Mouse (Mus musculus) ES-E14 (cell line): Measurements from ENCODE around the gene Mtr. TPM values are rescaled to one million over a fixed set of nuclear protein-coding genes. Genes with fewer than 3 reads are reported as not detected.

Experiments used
- DNase-seq: peaks from one replicate; pipeline ENCODE4 v3.0.0-alpha.2; 2013; ENCODE audit warnings: low read depth, low spot score
- H3K27ac ChIP-seq: 2 replicates; pipeline ENCODE4 v1.5.1; 2012; ENCODE audit warnings: low read depth, mild to moderate bottlenecking, low read length, moderate library complexity, mixed read lengths; ENCODE audit not compliant: poor library complexity, insufficient read depth, severe bottlenecking
- H3K36me3 ChIP-seq: 2 replicates; pipeline ENCODE4 v1.6.1; 2012; ENCODE audit warnings: mild to moderate bottlenecking, low read length, moderate library complexity, mixed read lengths; ENCODE audit not compliant: control insufficient read depth, poor library complexity, insufficient read depth, severe bottlenecking
- H3K4me1 ChIP-seq, 2 experiments: fragments of 150-350 bp in 1 of 2; sonication (generic) in 1 of 2; 2 replicates each; pipeline ENCODE4 v1.6.1; 2012; ENCODE audit warnings: low read length in 2 of 2, mild to moderate bottlenecking in 1 of 2, mixed read lengths in 1 of 2; ENCODE audit not compliant: control insufficient read depth in 2 of 2, insufficient read depth in 2 of 2, poor library complexity in 1 of 2
- H3K4me3 ChIP-seq, 2 experiments: fragments of 150-350 bp in 1 of 2; sonication (generic) in 1 of 2; 2 replicates each; pipeline ENCODE4 v1.5.1; 2012; ENCODE audit warnings: low read length in 2 of 2, low read depth in 1 of 2, mild to moderate bottlenecking in 1 of 2, mixed read lengths in 1 of 2; ENCODE audit not compliant: insufficient read depth in 1 of 2, poor library complexity in 1 of 2, severe bottlenecking in 1 of 2
- H3K9ac ChIP-seq: 2 replicates; pipeline ENCODE4 v1.6.1; 2012; ENCODE audit warnings: low read depth, mild to moderate bottlenecking, low read length, mixed read lengths; ENCODE audit not compliant: poor library complexity, insufficient read depth, severe bottlenecking
- H3K9me3 ChIP-seq: fragments of 150-350 bp; sonication (generic); 2 replicates; pipeline ENCODE4 v1.6.1; 2012; ENCODE audit warnings: low read depth, mild to moderate bottlenecking, low read length; ENCODE audit not compliant: control insufficient read depth, insufficient read depth
- CHD2 ChIP-seq: IDR thresholded peaks from 2 replicates; pipeline ENCODE4 v1.6.1; 2014; ENCODE audit warnings: mild to moderate bottlenecking, low read depth, low read length, inconsistent platforms
- HCFC1 ChIP-seq: IDR thresholded peaks from 2 replicates; pipeline ENCODE4 v1.6.1; 2012; ENCODE audit warnings: low read length, inconsistent platforms, borderline replicate concordance; ENCODE audit not compliant: insufficient read depth
- MAFK ChIP-seq: IDR thresholded peaks from 2 replicates; pipeline ENCODE4 v1.6.1; 2014; ENCODE audit warnings: mild to moderate bottlenecking, low read depth, low read length, inconsistent platforms; ENCODE audit not compliant: insufficient read depth
- ZC3H11A ChIP-seq: IDR thresholded peaks from 2 replicates; pipeline ENCODE4 v1.6.1; 2012; ENCODE audit warnings: low read depth, mild to moderate bottlenecking, inconsistent platforms, low read length, borderline replicate concordance
- ZNF384 ChIP-seq: IDR thresholded peaks from 2 replicates; pipeline ENCODE4 v1.6.1; 2012; ENCODE audit warnings: low read depth, low read length, inconsistent platforms
- in situ Hi-C, 2 experiments: fragments of 600-800 bp; cut with MboI; formaldehyde crosslinking; loops; one replicate each; pipeline ENCODE4 v1.15.1; 2025; ENCODE audit warnings: low sequenced_read_pairs in 2 of 2, inconsistent platforms in 1 of 2; ENCODE audit not compliant: unreplicated experiment in 2 of 2
- total RNA-seq: library from RNA; depleted of rRNA; stranded (reverse); fragments of 300-350 nt; gene quantifications from 2 replicates; pipeline ENCODE4 v1.2.3, GENCODE M21; 2012

The Mtr gene
- total RNA-seq, 1 experiment = 25.4 TPM

DNA sequence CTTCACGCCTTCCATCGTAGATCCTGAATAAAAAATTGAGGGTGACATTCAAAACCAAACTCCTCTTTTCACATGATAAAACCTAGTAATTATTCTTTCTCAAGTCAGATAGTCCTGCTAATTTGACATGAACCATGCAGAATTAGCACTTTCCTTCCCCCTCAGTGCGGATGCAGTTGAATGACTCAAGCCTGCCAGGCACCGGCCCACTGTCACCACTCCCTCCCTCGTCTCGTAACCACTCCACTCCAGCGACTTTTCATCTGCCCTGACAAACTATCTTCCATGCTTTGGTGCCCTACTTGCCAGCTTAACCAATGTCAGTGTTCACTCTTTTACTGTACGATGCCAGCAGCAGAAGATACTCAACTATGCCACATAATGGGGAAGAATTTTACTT, 78.4 kb downstream of the Mtr start:
- in situ Hi-C loops = no loop called here
- TF ChIP-seq HCFC1 (no peak), CHD2 (no peak), ZC3H11A (no peak), MAFK (no peak), ZNF384 (no peak)
- H3K4me3 ChIP-seq = no peak overlapping the region
- 0 out of 2 replicates have a peak, but pooled peaks cover 2% of the 10 kb centered on the region for H3K36me3 ChIP-seq
- H3K9me3 ChIP-seq = no peaks in the 10 kb centered on the region
- H3K9ac ChIP-seq = no peak overlapping the region
- H3K27ac ChIP-seq = no peak overlapping the region
- DNase-seq = no peak
- peaks cover 10 to 11% of the 10 kb centered on the region in 2 experiments for H3K4me1 ChIP-seq

DNA sequence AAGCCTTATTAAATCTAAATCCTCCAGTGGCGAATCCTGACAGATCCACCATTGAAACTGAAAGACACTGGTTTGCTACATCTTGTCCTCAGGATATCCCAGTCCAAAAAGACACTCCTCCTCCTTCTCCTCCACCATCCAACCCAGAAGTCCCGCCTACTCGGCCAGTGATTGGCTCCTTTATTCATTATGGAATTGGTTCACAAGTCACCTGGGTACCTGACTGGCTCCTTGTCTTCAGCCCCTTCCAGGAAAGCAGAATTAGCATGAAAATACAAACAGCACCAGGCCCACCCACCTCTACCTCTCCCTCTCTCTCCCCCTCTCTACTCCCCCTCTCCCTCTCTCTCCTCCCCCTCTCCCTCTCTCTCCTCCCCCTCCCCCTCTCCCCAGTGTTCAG, 81.2 kb downstream of the Mtr start:
- no peak for TF ChIP-seq ZNF384
- no peak for TF ChIP-seq MAFK
- TF ChIP-seq CHD2 = no peak
- TF ChIP-seq ZC3H11A = no peak
- no peak for TF ChIP-seq HCFC1
- no peaks in the 10 kb centered on the region for H3K9me3 ChIP-seq
- peak; percentile 94 for DNase-seq
- peaks cover 12 to 16% of the 10 kb centered on the region in 2 experiments for H3K4me1 ChIP-seq
- peak overlapping the region; percentile 55; the same call in 1 of the 2 replicates for H3K9ac ChIP-seq
- H3K4me3 ChIP-seq = peak overlapping the region; percentile 49 to 74
- H3K27ac ChIP-seq = peak overlapping the region; percentile 93; the same call in 1 of the 2 replicates
- no peaks in the 10 kb centered on the region for H3K36me3 ChIP-seq
- in situ Hi-C loops = no loop called here

DNA sequence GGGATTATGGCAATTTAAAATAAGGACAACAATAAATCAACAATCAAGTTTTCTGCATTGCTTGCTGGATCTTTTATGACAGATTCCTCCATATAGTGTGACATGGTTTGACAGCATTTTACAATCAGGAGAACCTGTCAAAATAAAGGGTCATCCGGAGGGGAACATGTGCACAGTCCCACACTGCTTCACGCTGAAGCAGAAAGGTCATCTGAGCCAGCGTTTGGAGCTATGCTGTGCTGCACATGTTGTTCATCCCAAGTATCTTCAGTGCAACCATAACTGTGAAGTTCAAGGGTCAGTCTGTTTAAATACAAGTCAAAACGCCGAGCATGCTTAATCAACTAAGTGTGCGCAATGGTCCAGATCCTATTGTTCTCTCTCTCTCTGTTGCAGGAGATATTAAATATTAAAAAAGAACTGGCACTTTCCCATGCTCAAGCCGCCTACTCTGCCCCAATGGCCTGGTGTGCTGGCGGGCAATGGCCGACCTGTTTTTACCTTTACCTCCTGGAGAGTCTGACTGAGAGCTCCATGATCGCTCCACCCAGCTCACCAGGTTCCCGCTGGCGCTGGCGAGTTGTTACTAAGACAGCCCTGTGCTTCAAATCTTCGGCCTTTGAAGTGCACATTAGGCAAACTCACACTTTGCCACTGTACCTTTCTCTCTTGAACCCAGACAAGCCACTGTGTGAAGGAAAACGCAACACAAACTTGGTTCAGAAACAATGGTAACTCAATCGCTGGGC, 81.8 kb downstream of the Mtr start:
- Histone ChIP-seq H3K4me1 (peaks cover 12 to 16% of the 10 kb centered on the region in 2 experiments), H3K9me3 (no peaks in the 10 kb centered on the region), H3K9ac (peak overlapping the region; percentile 55; the same call in 1 of the 2 replicates), H3K4me3 (peak overlapping the region; percentile 49 to 74), H3K36me3 (no peaks in the 10 kb centered on the region), H3K27ac (peak overlapping the region; percentile 93)
- DNase-seq = peak; percentile 73
- in situ Hi-C loops = no loop called here
- TF ChIP-seq MAFK = no peak
- TF ChIP-seq HCFC1 = no peak
- no peak for TF ChIP-seq CHD2
- TF ChIP-seq ZC3H11A = no peak
- TF ChIP-seq ZNF384 = no peak

DNA sequence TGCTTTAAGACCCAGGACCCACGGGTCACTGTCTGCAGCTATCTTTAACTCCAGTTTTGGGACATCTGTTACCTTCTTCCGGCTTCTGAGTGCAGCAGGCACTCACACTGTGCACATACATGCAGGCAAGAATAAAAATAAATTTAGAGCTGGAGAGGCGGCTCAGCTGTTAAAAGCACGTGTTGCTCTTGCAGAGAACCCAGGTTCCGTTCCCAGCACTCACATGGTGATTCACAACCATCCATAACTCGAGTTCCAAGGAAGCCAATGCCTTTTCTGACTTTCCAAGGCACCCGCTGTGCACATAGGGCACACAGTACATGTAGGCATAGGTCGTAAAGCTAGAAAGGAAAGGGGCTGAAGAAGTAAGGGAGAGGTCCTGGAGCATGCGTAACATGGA, 90.6 kb downstream of the Mtr start:
- TF ChIP-seq ZNF384 = no peak
- TF ChIP-seq CHD2 = no peak
- no peak for TF ChIP-seq MAFK
- no peak for TF ChIP-seq HCFC1
- no peak for TF ChIP-seq ZC3H11A

More for the DNA sequence above, 90.6 kb downstream of the Mtr start:
- H3K4me1 ChIP-seq = peaks cover 2 to 18% of the 10 kb centered on the region in 2 experiments; a peak in 3 of 4 replicates
- H3K9me3 ChIP-seq = no peaks in the 10 kb centered on the region
- no peak for DNase-seq
- no peak overlapping the region for H3K9ac ChIP-seq
- no peak overlapping the region for H3K4me3 ChIP-seq
- H3K27ac ChIP-seq = no peak overlapping the region
- in situ Hi-C loops = no loop called here
- no peaks in the 10 kb centered on the region for H3K36me3 ChIP-seq
